Mouse (Mus musculus) heart, embryonic 14.5 days (tissue): ENCODE results near the gene Mgat4a. TPM values are rescaled to one million over a fixed set of nuclear protein-coding genes. Genes with fewer than 3 reads are reported as not detected.

ENCODE experiments used
- ATAC-seq: fragments of 200-750 bp; cut with Nextera tagmentation; 2 replicates; pipeline ENCODE4 v1.8.0; 2017; ENCODE audit warnings: low read depth, moderate TSS enrichment; ENCODE audit not compliant: insufficient number of reproducible peaks, insufficient read depth, low FRiP score
- H3K27ac ChIP-seq, 2 experiments: fragments of 200-500 bp in 1 of 2; fragments of 300-500 bp in 1 of 2; sonication (generic) in 1 of 2; replicated peaks in 1 of 2; 2 replicates each; pipeline ENCODE4 v1.5.1; 2012 to 2014; ENCODE audit warnings: low read depth in 2 of 2, low read length in 2 of 2, control low read depth in 1 of 2, mild to moderate bottlenecking in 1 of 2, mixed read lengths in 1 of 2; ENCODE audit not compliant: control insufficient read depth in 1 of 2, insufficient read depth in 1 of 2
- H3K27me3 ChIP-seq: fragments of 300-500 bp; sonication (generic); 2 replicates; pipeline ENCODE4 v1.6.1; 2014; ENCODE audit warnings: mild to moderate bottlenecking, low read length, control low read depth; ENCODE audit not compliant: control insufficient read depth, insufficient read depth
- H3K36me3 ChIP-seq: fragments of 300-500 bp; sonication (generic); 2 replicates; pipeline ENCODE4 v1.6.1; 2014; ENCODE audit warnings: mild to moderate bottlenecking, control low read depth, low read length, mixed read lengths; ENCODE audit not compliant: control insufficient read depth, insufficient read depth
- H3K4me1 ChIP-seq, 2 experiments: fragments of 200-500 bp in 1 of 2; fragments of 300-500 bp in 1 of 2; sonication (generic) in 1 of 2; 2 replicates each; pipeline ENCODE4 v1.6.1; 2012 to 2014; ENCODE audit warnings: low read length in 2 of 2, control low read depth in 1 of 2, mixed read lengths in 1 of 2; ENCODE audit not compliant: control insufficient read depth in 2 of 2, insufficient read depth in 2 of 2
- H3K4me2 ChIP-seq: fragments of 300-500 bp; sonication (generic); 2 replicates; pipeline ENCODE4 v1.6.1; 2014; ENCODE audit warnings: mild to moderate bottlenecking, low read length
- H3K4me3 ChIP-seq, 2 experiments: fragments of 200-500 bp in 1 of 2; fragments of 300-500 bp in 1 of 2; sonication (generic) in 1 of 2; 2 replicates each; pipeline ENCODE4 v1.5.1; 2012 to 2014; ENCODE audit warnings: low read length in 2 of 2, mild to moderate bottlenecking in 2 of 2, control low read depth in 1 of 2, low read depth in 1 of 2, moderate library complexity in 1 of 2; ENCODE audit not compliant: control insufficient read depth in 1 of 2, insufficient read depth in 1 of 2
- H3K9ac ChIP-seq: fragments of 300-500 bp; sonication (generic); 2 replicates; pipeline ENCODE4 v1.6.1; 2014; ENCODE audit warnings: mild to moderate bottlenecking, low read length
- H3K9me3 ChIP-seq: fragments of 300-500 bp; sonication (generic); 2 replicates; pipeline ENCODE4 v1.6.1; 2016; ENCODE audit warnings: low read length, control low read depth; ENCODE audit not compliant: control insufficient read depth
- WGBS: fragments of 180-500 bp; shearing (Covaris S2); extraction: QIAGEN DNeasy Blood & Tissue Kit; methylation state at CpG from one replicate; pipeline ENCODE4 v1.1.7; 2014; 5-methylcytosine and 5-hydroxymethylcytosine counted together
- polyA plus RNA-seq: library from polyadenylated mRNA; unstranded; fragments of >200 nt; fragmentation: Nextera tagmentation; extraction: Ambion mirVana; gene quantifications from 2 replicates; pipeline ENCODE4 v1.2.1, GENCODE M21; 2014

The Mgat4a gene
- 4.9 and 5.8 TPM in 2 replicates for polyA plus RNA-seq

DNA sequence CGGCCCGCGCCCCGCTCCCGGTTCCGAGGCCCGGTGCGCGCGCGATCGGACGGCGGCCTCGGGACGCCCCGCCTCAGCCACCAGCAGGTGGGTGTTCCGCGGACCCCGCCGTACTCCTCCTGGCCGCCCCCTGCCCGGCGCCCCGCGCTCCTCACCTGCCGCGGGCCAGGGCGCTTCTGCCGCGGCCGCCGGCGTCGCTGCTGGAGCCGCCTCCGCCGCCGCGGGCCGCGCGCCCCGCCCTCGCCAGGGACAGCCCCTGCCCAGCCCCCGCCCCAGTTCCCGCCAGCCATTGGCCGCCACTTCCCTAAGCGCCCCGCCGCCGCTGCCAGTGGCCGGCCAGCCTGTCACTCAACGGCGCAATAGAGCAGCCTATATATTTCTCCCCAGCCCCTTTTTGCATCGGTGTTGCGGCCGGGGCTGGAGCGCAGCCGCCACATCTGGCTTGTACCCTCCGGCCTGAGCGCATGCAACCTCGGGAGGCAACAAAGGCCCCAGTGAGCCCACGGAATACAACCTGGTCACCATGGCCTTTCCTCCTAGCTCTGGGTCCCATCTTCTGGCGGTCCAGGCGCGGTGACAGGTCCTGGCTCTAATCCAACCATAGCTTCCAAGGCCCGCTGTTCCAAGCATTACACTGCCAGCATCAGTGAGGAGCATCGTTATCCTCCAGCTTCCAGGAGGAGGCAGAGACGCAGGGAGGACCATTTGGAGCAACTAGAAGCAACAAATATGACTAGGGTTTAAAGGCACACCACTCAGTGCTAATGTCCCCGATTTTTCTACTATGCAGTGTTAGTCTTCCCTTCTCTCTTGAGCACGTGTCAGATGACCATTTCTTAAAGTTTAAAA, at the start of gene Mgat4a:
Mgat4a (minus strand) TSS at position 207 of the 849 bp plus-strand sequence.
- peak; percentile 98 for ATAC-seq
- Histone ChIP-seq H3K4me3 (peak within 1 kb of the TSS; percentile 62 to 86), H3K9ac (peak within 1 kb of the TSS; percentile 74), H3K9me3 (no peaks in the 10 kb centered on the region), H3K27me3 (peaks cover 19% of the 10 kb centered on the region), H3K4me1 (no peaks in the 10 kb centered on the region), H3K4me2 (peak within 1 kb of the TSS; percentile 96), H3K36me3 (no peaks in the 10 kb centered on the region), H3K27ac (peak within 1 kb of the TSS; percentile 21 to 26; a peak in 1 of 4 replicates)
- WGBS: under 1% methylated on average over 60 of the region's 72 CpGs

DNA sequence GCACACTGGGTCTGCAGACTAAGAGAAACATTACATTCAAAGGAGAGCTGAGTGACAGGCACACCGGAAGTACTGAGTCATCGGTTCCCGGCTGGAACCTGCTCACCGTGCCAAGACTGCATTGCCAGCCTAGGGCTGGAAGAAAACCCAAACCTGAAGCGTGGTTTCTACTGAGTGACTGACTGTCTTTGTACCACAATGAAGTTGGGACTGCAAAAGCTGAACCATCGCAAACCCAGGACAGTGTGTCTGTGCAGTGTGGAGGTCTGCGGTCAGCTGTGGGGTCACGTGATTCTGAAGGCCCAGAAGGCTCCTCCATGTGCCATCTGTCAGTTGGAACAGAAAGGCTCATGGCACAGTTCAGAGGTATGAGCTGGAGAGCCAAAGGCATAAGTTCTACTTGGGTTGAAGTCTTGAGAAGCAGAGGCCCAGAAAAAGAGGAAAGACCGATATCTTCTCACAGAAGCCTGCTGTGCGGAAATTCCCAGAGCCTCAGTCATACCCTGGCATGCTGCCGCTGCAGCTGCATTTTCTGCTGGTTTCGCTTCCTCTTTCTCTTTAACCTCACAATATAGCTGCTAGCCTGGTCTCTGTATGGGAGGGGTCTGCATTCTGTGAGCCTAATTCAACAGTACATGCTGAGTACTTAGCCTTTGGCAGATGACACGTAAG, 45.1 kb upstream of the Mgat4a start:
- no peak for ATAC-seq
- Histone ChIP-seq H3K4me2 (0 out of 2 replicates have a peak overlapping the region, but pooled peaks have one; percentile 12), H3K4me1 (peaks cover 7 to 10% of the 10 kb centered on the region in 2 experiments; a peak in 3 of 4 replicates), H3K9me3 (no peaks in the 10 kb centered on the region), H3K27me3 (no peaks in the 10 kb centered on the region), H3K9ac (no peak overlapping the region), H3K27ac (peak overlapping the region; percentile 73 to 77), H3K36me3 (no peaks in the 10 kb centered on the region), H3K4me3 (no peak overlapping the region)
- 65% methylated on average over 13 of the region's 13 CpGs for WGBS

DNA sequence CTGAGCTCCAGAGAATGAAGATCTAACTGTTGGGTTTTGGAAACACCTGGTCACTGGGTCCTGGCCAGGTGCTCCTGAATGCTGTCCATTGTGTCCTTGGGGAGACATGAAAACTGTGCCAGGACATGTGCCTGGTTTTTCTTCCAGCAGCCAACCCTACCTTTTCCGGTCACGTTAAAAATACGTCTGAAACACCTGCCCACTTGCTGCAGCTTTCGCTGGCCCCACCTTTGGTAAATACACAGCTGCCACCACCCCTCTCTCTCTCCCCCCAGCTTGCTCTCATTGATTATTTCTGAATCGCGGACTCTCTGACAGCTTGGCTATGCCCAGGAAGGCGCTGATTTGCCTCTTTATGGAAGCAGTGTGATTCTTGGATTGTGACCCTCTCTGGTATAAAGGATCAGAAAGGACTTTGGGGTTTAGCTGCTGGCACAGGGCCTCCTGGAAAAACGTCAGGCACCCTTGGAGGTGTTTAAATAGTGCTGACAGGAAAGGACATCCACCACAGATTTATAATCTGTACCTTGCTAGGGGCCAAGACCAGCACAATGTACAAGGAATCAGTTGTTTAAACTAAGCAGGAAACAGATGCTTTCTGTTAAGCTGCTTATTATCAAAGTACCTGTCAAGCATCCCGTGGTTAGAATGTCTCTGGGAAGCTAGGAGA, 43.1 kb upstream of the Mgat4a start:
- no peaks in the 10 kb centered on the region; the same call in 1 of the 2 replicates for H3K27me3 ChIP-seq
- H3K9me3 ChIP-seq: no peaks in the 10 kb centered on the region
- no peak overlapping the region for H3K27ac ChIP-seq
- H3K4me2 ChIP-seq: no peak overlapping the region
- H3K4me3 ChIP-seq: no peak overlapping the region
- WGBS: 48% methylated on average over 9 of the region's 9 CpGs
- H3K4me1 ChIP-seq: peaks cover 7 to 10% of the 10 kb centered on the region in 2 experiments; a peak in 3 of 4 replicates
- no peak overlapping the region for H3K9ac ChIP-seq
- H3K36me3 ChIP-seq: no peaks in the 10 kb centered on the region
- ATAC-seq: no peak

DNA sequence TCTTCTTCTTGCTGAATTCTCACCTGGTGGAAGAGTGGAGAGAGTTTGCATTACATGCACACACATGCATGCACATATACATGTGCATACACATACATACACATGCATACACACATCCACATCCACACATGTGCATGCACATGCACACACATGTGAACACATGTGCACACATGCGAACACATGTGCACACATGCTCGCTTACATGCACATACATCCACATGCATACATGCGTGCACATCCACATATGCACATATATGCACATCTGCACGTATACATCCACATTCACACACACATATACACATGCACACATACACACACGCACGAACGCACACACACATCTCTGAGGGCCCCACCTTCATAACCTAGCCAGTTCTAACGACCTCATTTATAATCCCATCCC, 42.4 kb upstream of the Mgat4a start:
- no peaks in the 10 kb centered on the region; the same call in 1 of the 2 replicates for H3K27me3 ChIP-seq
- H3K27ac ChIP-seq: no peak overlapping the region
- H3K9ac ChIP-seq: no peak overlapping the region
- H3K4me2 ChIP-seq: no peak overlapping the region
- no peaks in the 10 kb centered on the region for H3K36me3 ChIP-seq
- 86% methylated on average over 8 of the region's 8 CpGs for WGBS
- no peak for ATAC-seq
- no peaks in the 10 kb centered on the region for H3K9me3 ChIP-seq
- H3K4me1 ChIP-seq: peaks cover 7 to 10% of the 10 kb centered on the region in 2 experiments; a peak in 3 of 4 replicates
- H3K4me3 ChIP-seq: no peak overlapping the region

DNA sequence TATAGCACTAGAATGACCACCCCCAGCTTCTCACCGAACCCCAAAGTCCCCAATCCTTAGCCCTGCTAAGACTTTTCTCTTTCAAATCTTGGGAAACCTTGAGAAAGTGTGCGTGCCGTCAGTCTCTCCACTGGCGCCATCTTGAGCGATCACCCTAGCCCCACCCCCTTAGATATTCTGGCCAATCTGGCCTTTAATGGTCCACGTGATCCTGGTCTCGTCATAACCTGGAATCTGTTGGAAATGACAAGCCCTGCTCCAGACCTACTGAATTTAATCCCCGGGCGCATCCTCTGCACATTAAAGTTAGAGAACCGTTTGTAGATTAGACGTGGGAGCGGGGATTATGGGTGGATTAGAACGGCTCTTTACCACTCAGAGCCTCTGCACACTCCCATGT, 38.9 kb upstream of the Mgat4a start:
- no peaks in the 10 kb centered on the region for H3K9me3 ChIP-seq
- H3K4me1 ChIP-seq: peaks cover 3 to 6% of the 10 kb centered on the region in 2 experiments; a peak in 2 of 4 replicates
- no peak overlapping the region for H3K4me3 ChIP-seq
- H3K36me3 ChIP-seq: no peaks in the 10 kb centered on the region
- no peak for ATAC-seq
- no peak overlapping the region for H3K4me2 ChIP-seq
- WGBS: 90% methylated on average over 13 of the region's 13 CpGs
- no peak overlapping the region for H3K27ac ChIP-seq
- no peaks in the 10 kb centered on the region; the same call in 1 of the 2 replicates for H3K27me3 ChIP-seq
- no peak overlapping the region for H3K9ac ChIP-seq

DNA sequence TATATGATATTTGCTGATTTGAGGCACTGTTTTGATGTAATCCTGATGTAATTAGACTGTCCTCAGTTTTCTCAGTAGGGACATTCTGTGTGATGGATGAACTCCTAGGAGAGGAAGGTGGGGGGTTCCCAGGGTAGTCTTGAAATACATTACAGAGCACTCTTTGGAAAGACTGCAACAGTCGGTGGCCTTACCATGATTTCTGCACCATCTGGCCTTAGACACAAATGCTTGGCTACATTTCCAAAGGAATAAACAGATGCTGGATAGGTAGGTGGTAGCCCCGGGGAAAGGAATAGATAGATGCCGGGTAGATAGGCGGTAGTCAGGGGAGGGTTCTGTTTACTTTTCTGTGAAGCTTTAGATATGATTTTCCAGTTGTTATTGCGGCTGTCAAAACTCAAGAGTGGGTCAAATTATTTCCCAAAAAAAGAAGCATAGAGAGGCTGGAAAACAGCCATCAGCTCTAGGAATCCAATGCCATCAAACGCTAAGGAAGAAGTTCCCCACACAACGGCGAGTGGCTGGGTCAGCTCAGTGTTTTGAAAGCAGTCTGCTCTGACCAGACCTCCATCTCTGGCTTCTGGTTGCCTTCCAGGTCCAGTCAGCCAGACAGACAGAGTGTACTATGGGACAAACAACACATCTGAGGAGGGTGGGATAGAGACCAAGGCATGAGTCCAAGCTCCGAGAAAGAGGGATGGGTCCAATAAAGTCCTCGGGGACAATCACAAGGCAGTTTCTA, 31.9 kb upstream of the Mgat4a start:
- no peaks in the 10 kb centered on the region for H3K36me3 ChIP-seq
- no peak for ATAC-seq
- 71% methylated on average over 10 of the region's 10 CpGs for WGBS
- H3K4me3 ChIP-seq: no peak overlapping the region
- H3K4me1 ChIP-seq: no peaks in the 10 kb centered on the region
- H3K27ac ChIP-seq: no peak overlapping the region
- H3K9me3 ChIP-seq: no peaks in the 10 kb centered on the region
- H3K4me2 ChIP-seq: no peak overlapping the region
- H3K27me3 ChIP-seq: no peaks in the 10 kb centered on the region
- no peak overlapping the region for H3K9ac ChIP-seq

DNA sequence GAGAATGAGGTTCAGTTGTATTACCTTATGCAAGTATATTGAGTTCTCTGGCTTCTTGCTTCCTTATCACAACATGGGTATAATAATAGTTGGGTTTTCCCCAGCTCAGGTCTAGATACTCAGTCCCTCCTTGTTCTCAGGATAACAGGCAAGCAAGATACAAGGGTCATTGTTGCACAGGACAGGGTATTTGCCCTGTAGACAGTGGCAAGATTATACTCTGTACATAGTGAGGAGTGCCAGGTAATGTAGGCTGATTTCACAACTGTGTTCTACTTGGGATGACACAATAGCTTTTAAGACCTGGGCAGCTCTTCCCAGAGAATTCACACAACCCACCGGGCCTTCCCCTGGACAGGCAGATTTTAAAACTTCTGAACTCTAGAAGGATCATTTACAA, 27.6 kb upstream of the Mgat4a start:
- H3K27ac ChIP-seq: no peak overlapping the region
- no peaks in the 10 kb centered on the region for H3K4me1 ChIP-seq
- H3K4me3 ChIP-seq: no peak overlapping the region
- no peak overlapping the region for H3K9ac ChIP-seq
- ATAC-seq: no peak
- H3K9me3 ChIP-seq: no peaks in the 10 kb centered on the region
- WGBS: 79% methylated on average over 1 of the region's 1 CpGs
- H3K36me3 ChIP-seq: no peaks in the 10 kb centered on the region
- no peak overlapping the region for H3K4me2 ChIP-seq
- H3K27me3 ChIP-seq: no peaks in the 10 kb centered on the region
